Mouse (Mus musculus) adrenal gland, postnatal 4 days (tissue): ENCODE data around the gene Actr6. TPM values are rescaled to one million over a fixed set of nuclear protein-coding genes. Genes with fewer than 3 reads are reported as not detected.

Source experiments
- DNase-seq, 2 experiments: peaks; one replicate each; pipeline ENCODE4 v3.0.0; 2021 to 2022; ENCODE audit warnings: low spot score in 2 of 2, mixed read lengths in 2 of 2
- long read RNA-seq, 2 experiments: library from polyadenylated mRNA; stranded (forward); transcript quantifications; one replicate each; pipeline ENCODE4 v2.0.0; 2021
- total RNA-seq, 2 experiments: library from RNA; stranded (reverse); gene quantifications; 2 replicates each; pipeline ENCODE4 v1.2.3; 2021

The Actr6 gene
- 10 to 100 TPM; 23.0 to 26.0 TPM for total RNA-seq
- long read RNA-seq, experiment 1, transcript Actr6-201 (11 exons, 1,705 nt) = major isoform, 20 of 32 reads
- long read RNA-seq, experiment 1, partial matches to known transcripts = 2 of 32 reads
- long read RNA-seq, experiment 1, other reads (novel, unspliced or antisense) = 10 of 32 reads
- long read RNA-seq, experiment 2, transcript Actr6-201 (11 exons, 1,705 nt) = major isoform, 26 of 42 reads
- long read RNA-seq, experiment 2, partial matches to known transcripts = 2 of 42 reads
- long read RNA-seq, experiment 2, other reads (novel, unspliced or antisense) = 14 of 42 reads

GRCm38 (mm10) chr10:89732001-89732794, at the start of gene Actr6:
Gene Actr6 (minus strand): TSS chr10:89732295.
- peak; percentile 78 to 87 for DNase-seq

- no peak for DNase-seq
Observed at GRCm38 (mm10) chr10:89776029-89776428, 43.9 kb upstream of the Actr6 start.

GRCm38 (mm10) chr10:89771894-89772293, 39.8 kb upstream of the Actr6 start:
- DNase-seq = no peak

GRCm38 (mm10) chr10:89769096-89769495, 37.0 kb upstream of the Actr6 start:
- no peak for DNase-seq

GRCm38 (mm10) chr10:89768352-89769020, 36.4 kb upstream of the Actr6 start:
- DNase-seq = no peak

- DNase-seq = no peak
Observed at GRCm38 (mm10) chr10:89765790-89766714, 34.0 kb upstream of the Actr6 start.

- no peak for DNase-seq
Observed at GRCm38 (mm10) chr10:89764457-89765121, 32.5 kb upstream of the Actr6 start.

GRCm38 (mm10) chr10:89760772-89761171, 28.7 kb upstream of the Actr6 start:
- no peak for DNase-seq

GRCm38 (mm10) chr10:89755231-89755630, 23.1 kb upstream of the Actr6 start:
- no peak for DNase-seq

- no peak for DNase-seq
Observed at GRCm38 (mm10) chr10:89751069-89751468, 19.0 kb upstream of the Actr6 start.

GRCm38 (mm10) chr10:89748619-89749018, 16.5 kb upstream of the Actr6 start:
- no peak for DNase-seq

- DNase-seq = no peak
Observed at GRCm38 (mm10) chr10:89747911-89748310, 15.8 kb upstream of the Actr6 start.

- no peak for DNase-seq
Observed at GRCm38 (mm10) chr10:89747221-89747905, 15.3 kb upstream of the Actr6 start.

- no peak for DNase-seq
Observed at GRCm38 (mm10) chr10:89746581-89746980, 14.5 kb upstream of the Actr6 start.

- no peak for DNase-seq
Observed at GRCm38 (mm10) chr10:89745666-89746020, 13.5 kb upstream of the Actr6 start.

- peak; percentile 83 to 85 for DNase-seq
Observed at GRCm38 (mm10) chr10:89744871-89745665, 13.0 kb upstream of the Actr6 start, which contains the start of gene Uhrf1bp1l. Gene Uhrf1bp1l (plus strand): TSS chr10:89744991.

- no peak for DNase-seq
Observed at GRCm38 (mm10) chr10:89744341-89744740, 12.2 kb upstream of the Actr6 start.

GRCm38 (mm10) chr10:89743266-89743665, 11.2 kb upstream of the Actr6 start:
- no peak for DNase-seq

GRCm38 (mm10) chr10:89740995-89741394, 8.9 kb upstream of the Actr6 start:
- DNase-seq = no peak
